Mouse (Mus musculus) CD4-positive helper T cell, adult 2 months (primary cell): Measurements from ENCODE around the gene Zcchc18.
"Not testable (repeated sequence)": the region's sequence is repeated elsewhere in the genome, so short reads cannot be mapped to it uniquely, and the experiment has no call there.

Experiments used
- DNase-seq: peaks from one replicate; pipeline ENCODE4 v3.0.0-alpha.2; 2012; ENCODE audit warnings: low read depth, missing footprints, low spot score

Gene Zcchc18

GRCm38 (mm10) chrX:136992978-136993547 lies at the start of gene Zcchc18:
Gene Zcchc18 (plus strand): TSS chrX:136993155.
- DNase-seq = peak; percentile 78

- not testable (repeated sequence) for DNase-seq
Measured at GRCm38 (mm10) chrX:136957583-136958279, 35.2 kb upstream of the Zcchc18 start.

DNA sequence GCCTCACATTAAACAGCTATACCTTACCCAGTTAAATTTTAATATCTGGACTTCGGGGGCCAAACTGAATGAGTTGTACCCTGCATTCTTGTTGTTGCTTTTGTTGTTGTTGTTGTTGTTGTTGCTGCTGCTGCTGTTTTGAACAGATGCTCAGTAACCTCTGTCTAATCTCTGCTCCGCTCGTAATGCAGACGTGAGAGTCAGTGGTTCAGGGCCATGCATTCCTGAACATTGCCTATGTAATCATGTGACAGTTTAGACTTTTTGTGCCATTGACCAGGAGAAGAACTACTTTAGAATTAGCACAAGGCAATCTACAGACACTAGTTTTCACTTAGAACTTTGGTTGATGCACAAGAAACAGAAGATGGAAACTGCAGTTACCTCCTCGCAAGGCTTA lies 34.7 kb upstream of the Zcchc18 start:
- DNase-seq = not testable (repeated sequence)

GRCm38 (mm10) chrX:136959688-136960087 lies 33.3 kb upstream of the Zcchc18 start:
- peak; percentile 17 for DNase-seq

DNA sequence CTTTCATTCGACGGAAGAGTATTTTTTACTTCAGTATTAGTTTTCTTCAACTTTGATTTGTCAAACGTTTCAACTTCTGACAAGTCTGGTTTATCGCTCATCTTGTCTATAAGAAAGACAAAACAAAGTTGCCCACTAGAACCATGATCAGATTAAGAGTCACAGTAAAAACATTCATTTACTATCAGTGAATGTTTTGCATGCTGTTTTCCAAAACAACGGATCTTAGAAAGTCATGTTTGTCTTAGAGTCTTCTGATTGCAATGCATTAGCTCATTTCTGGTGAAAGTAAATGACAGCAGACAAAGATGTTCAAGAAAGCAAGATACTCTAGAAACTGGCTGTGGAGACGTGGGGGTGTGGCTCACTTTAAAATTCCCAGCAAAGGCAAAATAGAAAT lies 17.6 kb upstream of the Zcchc18 start, which contains the start of gene Tmsb15b2:
Tmsb15b2 (minus strand) TSS at position 101 of the 400 bp plus-strand sequence.
- not testable (repeated sequence) for DNase-seq

DNA sequence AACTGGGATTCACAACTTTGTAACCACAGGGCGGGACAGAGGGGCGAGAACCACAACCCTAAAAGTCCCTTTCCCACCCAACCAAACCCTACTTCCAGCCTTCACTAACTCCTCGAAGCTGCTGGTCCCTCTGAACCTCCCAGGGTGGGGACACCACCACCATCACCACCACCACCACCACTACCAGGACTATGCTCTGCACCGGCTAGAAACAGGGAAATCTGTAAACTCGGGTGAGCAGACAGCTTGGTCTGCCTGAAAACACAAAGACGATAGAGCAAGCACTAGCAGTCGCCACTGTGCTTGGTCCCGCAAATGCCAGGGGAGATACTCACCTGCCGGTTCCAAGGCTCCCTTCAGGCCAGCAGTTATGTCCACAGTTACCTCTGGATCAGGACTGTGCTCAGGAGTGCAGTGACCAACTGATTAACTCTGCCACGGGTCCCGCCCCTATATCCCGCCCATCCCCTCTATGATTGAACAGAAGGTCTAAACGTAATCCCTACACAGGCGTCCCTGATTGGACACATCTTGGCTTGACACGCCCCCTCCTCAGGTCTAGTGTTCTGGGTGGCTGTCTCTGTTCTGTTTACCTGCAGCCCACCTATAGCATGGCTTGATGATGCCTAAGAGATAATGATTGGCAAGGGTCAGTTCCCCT lies 16.4 kb upstream of the Zcchc18 start, which contains the start of the genes Tmsb15l and Tmsb15b1:
Tmsb15l (minus strand) TSS at position 446 of the 661 bp plus-strand sequence.
Tmsb15b1 (minus strand) TSS at position 451 of the 661 bp plus-strand sequence.
- DNase-seq = peak; percentile 86

- peak; percentile 22 for DNase-seq
Measured at GRCm38 (mm10) chrX:136978616-136979015, 14.3 kb upstream of the Zcchc18 start.

GRCm38 (mm10) chrX:136986039-136986438 lies 6.9 kb upstream of the Zcchc18 start:
- peak; percentile 18 for DNase-seq

DNA sequence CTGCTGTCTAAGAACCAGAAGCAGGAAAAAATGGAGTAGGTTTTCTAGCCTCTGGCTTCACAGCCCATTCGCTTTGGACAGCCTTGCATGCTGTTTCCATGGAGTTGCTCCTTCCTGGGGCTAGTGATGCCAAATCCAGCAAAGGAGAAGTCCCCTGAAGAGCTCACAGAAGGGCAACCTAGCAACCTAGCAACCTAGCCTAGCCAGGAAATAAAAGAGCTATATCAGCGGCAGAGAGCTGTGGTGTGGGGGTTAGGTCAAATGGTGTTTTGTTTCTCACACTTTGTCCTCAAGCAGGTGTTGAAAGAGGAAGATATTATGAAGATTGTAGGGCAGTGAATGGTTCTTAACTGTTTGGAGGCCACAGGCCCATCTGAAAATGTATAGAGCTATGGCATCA lies 1.7 kb upstream of the Zcchc18 start:
- no peak for DNase-seq

GRCm38 (mm10) chrX:136992191-136992965 lies 577 bp upstream of the Zcchc18 start:
- DNase-seq = no peak

DNA sequence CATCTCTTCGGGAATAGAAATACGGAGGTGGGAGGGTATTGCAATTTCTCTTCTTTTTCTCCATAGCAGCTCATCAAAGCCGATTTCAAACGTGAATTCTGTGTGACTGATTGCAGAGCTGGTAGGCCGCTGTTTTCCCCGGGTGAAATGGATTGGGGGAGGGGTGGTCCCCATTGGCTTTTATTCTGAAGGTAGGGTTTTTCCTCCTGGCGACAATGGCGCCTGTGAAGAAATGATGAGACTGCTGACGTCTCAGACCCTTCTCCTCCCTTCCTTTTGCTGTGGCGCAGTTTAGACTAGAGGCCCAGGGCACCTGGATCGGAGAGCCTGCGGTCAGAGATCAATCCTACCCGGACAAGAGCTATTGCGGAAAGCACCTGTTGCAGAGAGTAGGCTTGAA lies 686 bp downstream of the Zcchc18 start:
- peak; percentile 4 for DNase-seq

DNA sequence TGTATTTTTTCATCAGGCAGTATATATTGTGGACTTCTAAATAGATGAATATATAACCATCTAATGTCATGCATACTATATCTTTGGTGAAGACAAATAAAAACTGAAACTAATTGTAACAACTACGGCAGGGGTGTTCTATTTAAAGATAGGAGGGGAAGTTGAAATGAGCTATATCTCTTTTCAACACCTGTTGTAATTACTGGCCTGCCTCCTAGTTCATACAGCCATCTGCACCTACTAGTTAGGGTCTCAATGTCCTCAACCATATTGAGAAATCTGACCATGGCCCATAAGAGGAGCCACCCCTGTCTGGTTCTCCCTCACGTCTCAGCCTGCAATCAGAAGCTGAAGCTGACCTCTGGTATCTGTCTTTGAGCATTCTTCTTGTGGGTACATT lies 3.3 kb downstream of the Zcchc18 start:
- DNase-seq = no peak

DNA sequence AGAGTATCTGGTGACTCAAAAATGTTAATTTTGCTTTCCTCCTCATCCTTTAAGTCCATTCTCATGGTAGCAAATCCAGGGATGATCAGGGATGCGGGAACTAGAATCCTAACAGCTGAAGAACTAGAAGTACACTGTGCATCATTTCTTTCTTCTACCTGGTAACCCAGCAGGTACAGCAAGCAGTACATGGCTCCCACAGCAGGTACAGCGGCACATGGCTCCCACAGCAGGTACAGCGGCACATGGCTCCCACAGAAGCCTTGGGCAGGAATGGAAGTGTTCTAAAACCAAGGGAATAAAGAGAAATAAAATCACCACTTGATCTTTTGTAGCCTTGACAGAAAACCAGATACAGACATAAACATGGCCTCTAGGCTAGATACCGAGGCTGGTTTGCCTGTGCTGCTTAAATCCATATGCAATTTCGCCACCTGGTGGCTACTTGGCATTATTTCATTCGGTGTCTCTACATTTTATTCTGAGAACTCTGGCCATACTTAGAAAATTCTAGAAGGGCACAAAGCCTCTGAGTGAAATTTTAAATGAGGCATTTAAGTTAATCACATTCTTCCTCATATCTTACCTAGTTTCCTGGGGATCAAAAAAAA lies 22.2 kb downstream of the Zcchc18 start:
- peak; percentile 67 for DNase-seq

DNA sequence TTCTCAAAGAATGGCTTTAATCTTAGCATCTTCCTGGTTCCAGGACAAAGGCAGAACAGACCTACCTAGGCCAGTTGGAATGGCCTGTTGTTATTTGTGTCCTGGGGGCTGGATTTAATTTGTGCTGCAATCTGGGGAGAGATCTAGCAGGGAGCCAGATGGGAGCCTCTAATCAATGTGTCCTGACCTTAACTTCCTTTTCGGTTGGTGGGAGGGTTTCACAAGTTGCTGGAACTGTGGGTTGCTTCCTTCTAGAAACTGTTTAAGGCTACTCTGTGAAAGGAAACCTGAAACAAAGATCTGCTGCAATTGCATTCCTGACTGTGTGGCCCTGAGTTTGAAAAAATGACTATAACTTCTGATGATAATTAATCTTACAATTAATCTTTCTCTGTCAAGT lies 24.7 kb downstream of the Zcchc18 start:
- no peak for DNase-seq

DNA sequence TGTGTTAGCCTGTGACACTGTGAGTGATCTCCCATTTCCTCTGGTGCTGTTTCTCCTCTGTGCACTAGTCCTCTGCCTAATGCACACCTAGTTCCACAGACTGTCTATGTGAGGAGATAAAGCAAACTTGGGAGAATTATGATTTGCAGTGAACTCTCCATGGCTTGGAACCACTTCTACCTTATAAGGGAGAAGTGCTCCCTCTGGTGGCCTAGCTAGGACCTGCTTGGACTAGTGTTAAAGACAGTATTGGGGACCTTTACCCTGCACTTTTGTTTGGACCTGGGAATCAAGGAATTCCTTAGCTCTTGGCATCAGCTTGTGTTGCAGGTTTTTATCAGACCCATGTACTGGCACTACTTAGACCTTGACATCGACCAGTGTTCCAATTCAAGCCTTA lies 26.4 kb downstream of the Zcchc18 start:
- DNase-seq = peak; percentile 56

- DNase-seq = no peak
Measured at GRCm38 (mm10) chrX:137030916-137031315, 38.0 kb downstream of the Zcchc18 start.

GRCm38 (mm10) chrX:137031726-137032125 lies 38.8 kb downstream of the Zcchc18 start:
- no peak for DNase-seq

DNA sequence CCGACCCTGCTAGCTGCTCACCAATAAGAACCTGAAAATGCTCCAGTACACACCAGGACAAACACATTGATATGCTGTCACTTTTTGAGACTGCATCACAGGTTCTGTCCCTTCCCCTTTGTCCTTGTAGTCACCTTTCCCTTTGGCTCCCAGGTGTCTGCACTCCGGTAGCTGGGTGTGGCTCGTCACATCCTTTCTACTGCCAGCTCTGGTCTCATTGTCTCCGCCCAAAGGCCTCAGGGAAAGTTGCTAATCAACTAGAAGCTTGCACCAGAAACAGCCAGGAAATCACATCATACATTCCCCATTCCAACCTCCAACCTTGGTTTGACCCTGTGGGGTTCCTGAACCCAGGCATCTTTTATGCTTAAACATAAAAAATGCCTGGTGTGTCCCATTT lies 41.4 kb downstream of the Zcchc18 start:
- no peak for DNase-seq

GRCm38 (mm10) chrX:137037470-137037999 lies 44.6 kb downstream of the Zcchc18 start:
- no peak for DNase-seq

DNA sequence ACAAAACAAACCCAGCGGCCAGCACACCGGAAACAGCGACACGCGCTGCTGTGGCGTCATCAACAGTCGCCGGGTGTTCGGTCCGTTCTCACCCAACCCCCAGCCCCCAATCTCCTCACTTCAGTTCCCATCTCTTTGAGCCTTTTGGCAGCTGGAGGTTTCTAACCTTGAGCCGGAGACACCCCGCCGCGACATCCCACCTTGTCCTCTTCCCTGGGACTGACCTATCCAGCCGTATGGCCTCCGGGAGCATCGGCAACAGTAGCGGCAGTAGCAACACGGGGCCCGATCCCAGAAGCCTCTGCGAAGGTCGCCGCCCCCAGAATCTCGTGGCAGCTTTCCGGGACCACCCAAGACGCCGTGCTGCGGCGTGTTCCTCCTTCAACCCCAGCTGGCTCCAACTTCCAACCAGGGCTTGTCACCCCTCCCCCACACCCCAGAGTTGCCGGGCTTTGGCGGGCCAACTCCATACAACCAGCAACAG lies 45.1 kb downstream of the Zcchc18 start, which contains the start of gene Slc25a53:
Slc25a53 (minus strand) TSS at position 303 of the 484 bp plus-strand sequence.
- DNase-seq = peak; percentile 83

DNA sequence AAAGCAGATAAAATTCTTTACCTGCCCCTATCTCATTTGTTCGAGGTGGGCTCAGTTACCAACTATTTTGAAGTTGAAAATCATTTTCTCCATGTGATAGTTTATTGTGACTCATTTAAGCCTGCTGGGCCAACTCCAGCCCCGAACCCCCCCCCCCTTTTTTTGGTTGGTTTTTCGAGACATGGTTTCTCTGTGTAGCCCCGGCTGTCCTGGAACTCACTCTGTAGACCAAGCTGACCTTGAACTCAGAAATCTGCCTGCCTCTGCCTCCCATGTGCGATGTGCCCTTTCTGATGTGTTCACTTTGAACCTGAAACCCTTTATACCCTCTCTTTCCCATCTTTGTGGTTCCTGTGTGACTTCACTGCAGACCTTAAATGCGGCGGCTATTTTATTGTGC lies 45.5 kb downstream of the Zcchc18 start:
- DNase-seq = no peak
